Mouse (Mus musculus): Measurements from ENCODE around the gene Ctdspl.

- TF ChIP-seq ZC3H11A (IDR thresholded peaks at IDR 0.05; ENCODE audit: borderline replicate concordance, low read depth, low read length) (no peak), ZNF384 (IDR thresholded peaks at IDR 0.05; ENCODE audit: low read depth, low read length) (no peak), HCFC1 (IDR thresholded peaks at IDR 0.05; ENCODE audit: borderline replicate concordance, insufficient read depth, low read length) (no peak)
Measured at GRCm38 (mm10) chr9:118964263-118965034, 38.2 kb downstream of the Ctdspl start.
